In genomic region chr2:169750574-169751491, GRCm38 (mm10) we compare ENCODE assay signal across 8 mouse cellular contexts.
DNase-seq lines count a peak whose midpoint lies in the region; ATAC-seq lines count a peak whose summit lies in the region.

No protein-coding gene starts in this region.

- H3K4me2 ChIP-seq in heart, embryonic 11.5 days = no peak overlapping the region
- H3K4me2 ChIP-seq in kidney, embryonic 16.5 days (replicated peaks; ENCODE audit: low read depth, low read length) = no peak overlapping the region

- peak overlapping the region; percentile 17 for H3K27ac ChIP-seq in heart, embryonic 11.5 days (ENCODE audit: low read depth, low read length)
- H3K27ac ChIP-seq in kidney, embryonic 16.5 days (ENCODE audit: low read length) = peak overlapping the region; percentile 83

- 40% methylated on average over 15 of the region's 15 CpGs for WGBS in heart, embryonic 11.5 days (ENCODE audit: insufficient replicate concordance)
- 18% methylated on average over 15 of the region's 15 CpGs for WGBS in kidney, embryonic 16.5 days

- DNase-seq in MN1 (ENCODE audit: low spot score) = peak; percentile 88
- peak; percentile 66 for DNase-seq in embryo, embryonic 10.5 days (ENCODE audit: low spot score)
- DNase-seq in lung, postnatal 36 days = peak; percentile 48
- no peak for DNase-seq in right cerebral cortex, postnatal 36 days (ENCODE audit: low spot score in 2 of 2)
- DNase-seq in left cerebral cortex, adult 9 months (ENCODE audit: low spot score in 2 of 2) = no peak

- H3K4me1 ChIP-seq in heart, embryonic 11.5 days (ENCODE audit: control insufficient read depth, insufficient read depth, low read length) = peaks cover 18% of the 10 kb centered on the region
- H3K4me1 ChIP-seq in kidney, embryonic 16.5 days (ENCODE audit: insufficient read depth, low read length) = peaks cover 48% of the 10 kb centered on the region

- 0 out of 2 replicates have a peak, but pooled peaks have one; percentile 46 for ATAC-seq in heart, embryonic 11.5 days (replicated peaks; ENCODE audit: insufficient number of reproducible peaks, low FRiP score, low TSS enrichment)
- peak; percentile 55; the same call in 1 of the 2 replicates for ATAC-seq in kidney, embryonic 16.5 days (ENCODE audit: low FRiP score, low TSS enrichment)
- no peak for ATAC-seq in monocyte, adult 5-6 weeks (replicated peaks; ENCODE audit: insufficient number of reproducible peaks, low FRiP score, low TSS enrichment, poor library complexity, severe bottlenecking)

- no peaks in the 10 kb centered on the region for H3K36me3 ChIP-seq in heart, embryonic 11.5 days (ENCODE audit: control insufficient read depth, insufficient read depth, low read length)
- peaks cover 3% of the 10 kb centered on the region; the same call in 1 of the 2 replicates for H3K36me3 ChIP-seq in kidney, embryonic 16.5 days (ENCODE audit: insufficient read depth, low read length)

- H3K4me3 ChIP-seq in heart, embryonic 11.5 days (ENCODE audit: low read depth, low read length) = no peak overlapping the region
- H3K4me3 ChIP-seq in kidney, embryonic 16.5 days (ENCODE audit: low read length) = no peak overlapping the region

- H3K27me3 ChIP-seq in heart, embryonic 11.5 days (ENCODE audit: control insufficient read depth, insufficient read depth, low read length) = no peaks in the 10 kb centered on the region
- H3K27me3 ChIP-seq in kidney, embryonic 16.5 days (ENCODE audit: insufficient read depth, low read length) = no peaks in the 10 kb centered on the region

- H3K9ac ChIP-seq in heart, embryonic 11.5 days (ENCODE audit: low read depth, low read length) = no peak overlapping the region
- H3K9ac ChIP-seq in kidney, embryonic 16.5 days (replicated peaks; ENCODE audit: low read length) = no peak overlapping the region; the same call in 1 of the 2 replicates

- H3K9me3 ChIP-seq in heart, embryonic 11.5 days (replicated peaks; ENCODE audit: control insufficient read depth, low read length) = no peaks in the 10 kb centered on the region
- peaks cover 5% of the 10 kb centered on the region; the same call in 1 of the 2 replicates for H3K9me3 ChIP-seq in kidney, embryonic 16.5 days (ENCODE audit: low read length)

Comparison
In these comparisons a context has a peak if more than half of its experiments do, and no peak if none do; other contexts are left out.
1. DNase-seq: peak in MN1 (single experiment), embryo, embryonic 10.5 days (single experiment) and lung, postnatal 36 days (single experiment); none in right cerebral cortex, postnatal 36 days (0 of 2) and left cerebral cortex, adult 9 months (0 of 2).